ENCODE assay signal across 21 mouse cellular contexts in genomic region chr4:108883815-108884214, GRCm38 (mm10). TPM values are rescaled to one million over a fixed set of nuclear protein-coding genes. Genes with fewer than 3 reads are reported as not detected.
A peak's percentile ranks its signal among the peaks of the same experiment; 100 is the strongest.
DNase-seq lines count a peak whose midpoint lies in the region; ATAC-seq and TF ChIP-seq lines count a peak whose summit lies in the region.
"Had no signal": no experiment of that assay in that cellular context is flagged by ENCODE, and none has a peak within 500 bp of the region (broad histone marks: within the 10 kb centered on the region; RNA-seq: fewer than 3 reads in every experiment).

No protein-coding gene starts in this region.

- in situ Hi-C loops in ES-E14 (cut with MboI; ENCODE audit: low sequenced_read_pairs in 2 of 2, unreplicated experiment in 2 of 2): no loop called here

- ATAC-seq in hindbrain, embryonic 14.5 days (ENCODE audit: low FRiP score): no peak
- ATAC-seq in hindbrain, embryonic 16.5 days: no peak

- no peak overlapping the region for H3K4me2 ChIP-seq in hindbrain, embryonic 14.5 days (replicated peaks)
- H3K4me2 ChIP-seq in hindbrain, embryonic 16.5 days (ENCODE audit: low read length): no peak overlapping the region
- H3K4me2 ChIP-seq: embryonic facial prominence, embryonic 13.5 days; heart, embryonic 12.5 days; neural tube, embryonic 13.5 days had no signal

- no peaks in the 10 kb centered on the region for H3K9me3 ChIP-seq in hindbrain, embryonic 14.5 days (ENCODE audit: control insufficient read depth, low read length)
- H3K9me3 ChIP-seq in hindbrain, embryonic 16.5 days (ENCODE audit: control insufficient read depth, low read length): no peaks in the 10 kb centered on the region
- H3K9me3 ChIP-seq in ES-E14 (ENCODE audit: control insufficient read depth, insufficient read depth, low read depth, low read length): no peaks in the 10 kb centered on the region
- H3K9me3 ChIP-seq: embryonic facial prominence, embryonic 13.5 days; forebrain, embryonic 10.5 days; heart, embryonic 12.5 days; neural tube, embryonic 13.5 days had no signal

- no peak for DNase-seq in hindbrain, embryonic 14.5 days (ENCODE audit: low spot score)
- DNase-seq in ES-E14 (ENCODE audit: low read depth, low spot score): peak; percentile 57
- peak; percentile 18 for DNase-seq in brain, adult 2 months (ENCODE audit: low read depth, low spot score)
- DNase-seq in forelimb bud, embryonic 11.5 days (ENCODE audit: low read depth, low spot score): peak; percentile 55
- no peak for DNase-seq in yolk sac, embryonic 10.5 days (ENCODE audit: low spot score)
- no peak for DNase-seq in layer of hippocampus, adult 9-10 months (ENCODE audit: low spot score)
- no peak for DNase-seq in thymus, adult 18-20 months
- DNase-seq: kidney, adult 11 months; kidney, postnatal 10 days; layer of hippocampus, adult 9-11 months; lung, postnatal 10 days; thymus, adult 2 months had no signal

- H3K9ac ChIP-seq in hindbrain, embryonic 14.5 days: no peak overlapping the region
- H3K9ac ChIP-seq in hindbrain, embryonic 16.5 days (ENCODE audit: low read depth, low read length): no peak overlapping the region
- H3K9ac ChIP-seq in ES-E14 (ENCODE audit: insufficient read depth, low read depth, low read length, poor library complexity, severe bottlenecking): no peak overlapping the region
- H3K9ac ChIP-seq: embryonic facial prominence, embryonic 13.5 days; heart, embryonic 12.5 days; liver, embryonic 14.5 days; neural tube, embryonic 13.5 days had no signal

- H3K4me3 ChIP-seq in hindbrain, embryonic 14.5 days (replicated peaks; ENCODE audit: low read length): no peak overlapping the region
- H3K4me3 ChIP-seq in hindbrain, embryonic 16.5 days (ENCODE audit: low read length): no peak overlapping the region
- H3K4me3 ChIP-seq in ES-E14 (ENCODE audit: insufficient read depth in 1 of 2, low read depth in 1 of 2, low read length in 2 of 2, poor library complexity in 1 of 2, severe bottlenecking in 1 of 2): no peak overlapping the region
- H3K4me3 ChIP-seq: embryonic facial prominence, embryonic 13.5 days; forebrain, embryonic 10.5 days; heart, embryonic 12.5 days; neural tube, embryonic 13.5 days had no signal

- no peaks in the 10 kb centered on the region for H3K27me3 ChIP-seq in hindbrain, embryonic 14.5 days (ENCODE audit: control insufficient read depth, insufficient read depth, low read length)
- no peaks in the 10 kb centered on the region for H3K27me3 ChIP-seq in hindbrain, embryonic 16.5 days (replicated peaks; ENCODE audit: control insufficient read depth, insufficient read depth, low read length)
- H3K27me3 ChIP-seq: neural tube, embryonic 13.5 days had no signal

- 50% methylated on average over 12 of the region's 13 CpGs for WGBS in hindbrain, embryonic 14.5 days
- 50% methylated on average over 13 of the region's 13 CpGs for WGBS in hindbrain, embryonic 16.5 days

- H3K36me3 ChIP-seq in hindbrain, embryonic 14.5 days (replicated peaks; ENCODE audit: control insufficient read depth, insufficient read depth): 0 out of 2 replicates have a peak, but pooled peaks cover 3% of the 10 kb centered on the region
- no peaks in the 10 kb centered on the region for H3K36me3 ChIP-seq in hindbrain, embryonic 16.5 days (ENCODE audit: control insufficient read depth, insufficient read depth, low read length)
- no peaks in the 10 kb centered on the region for H3K36me3 ChIP-seq in ES-E14 (ENCODE audit: control insufficient read depth, insufficient read depth, low read length, poor library complexity, severe bottlenecking)
- H3K36me3 ChIP-seq: embryonic facial prominence, embryonic 13.5 days; forebrain, embryonic 10.5 days; heart, embryonic 12.5 days; neural tube, embryonic 13.5 days had no signal

- no peaks in the 10 kb centered on the region for H3K4me1 ChIP-seq in hindbrain, embryonic 14.5 days (replicated peaks; ENCODE audit: control insufficient read depth, insufficient read depth, low read length)
- no peaks in the 10 kb centered on the region; the same call in 1 of the 2 replicates for H3K4me1 ChIP-seq in hindbrain, embryonic 16.5 days (ENCODE audit: control insufficient read depth, insufficient read depth, low read depth, low read length)
- H3K4me1 ChIP-seq in ES-E14 (ENCODE audit: control insufficient read depth in 2 of 2, insufficient read depth in 2 of 2, low read length in 2 of 2, poor library complexity in 1 of 2): peaks cover 0 to 2% of the 10 kb centered on the region in 2 experiments; a peak in 2 of 4 replicates

- H3K27ac ChIP-seq in hindbrain, embryonic 14.5 days: 0 out of 2 replicates have a peak overlapping the region, but pooled peaks have one; percentile 21
- no peak overlapping the region for H3K27ac ChIP-seq in hindbrain, embryonic 16.5 days (ENCODE audit: low read depth, low read length)
- no peak overlapping the region for H3K27ac ChIP-seq in ES-E14 (ENCODE audit: insufficient read depth, low read depth, low read length, poor library complexity, severe bottlenecking)
- H3K27ac ChIP-seq: embryonic facial prominence, embryonic 13.5 days; forebrain, embryonic 10.5 days; liver, embryonic 14.5 days; neural tube, embryonic 13.5 days had no signal

TF ChIP-seq in ES-E14, 5 proteins besides CTCF, POLR2A, EP300 and RAD21:
- TF ChIP-seq CHD2 (IDR thresholded peaks at IDR 0.05; ENCODE audit: low read depth, low read length): no peak

RNA-seq across cellular contexts. Expression of gene Rab3b, which starts 5.0 kb away (rescaled TPM):
- 187 and 200 TPM in 2 replicates for polyA plus RNA-seq in hindbrain, embryonic 14.5 days (2014; fragmentation: Nextera tagmentation; extraction: Ambion mirVana)
- polyA plus RNA-seq in hindbrain, embryonic 16.5 days (2015; fragmentation: Nextera tagmentation; extraction: Ambion mirVana): 217 and 249 TPM in 2 replicates
- 2.3 and 5.1 TPM in 2 replicates for total RNA-seq in ES-E14 (2012; rRNA removed)
- total RNA-seq: hematopoietic stem cell, adult 5-6 weeks; MEL had no signal

RNA-seq across cellular contexts. Expression of gene A730015C16Rik, which starts 35.4 kb away (rescaled TPM):
- 0.87 and 1.2 TPM in 2 replicates for polyA plus RNA-seq in hindbrain, embryonic 14.5 days (2014; fragmentation: Nextera tagmentation; extraction: Ambion mirVana)
- 0.66 and 1.0 TPM in 2 replicates for polyA plus RNA-seq in hindbrain, embryonic 16.5 days (2015; fragmentation: Nextera tagmentation; extraction: Ambion mirVana)
- 2.6 and 3.1 TPM in 2 replicates for total RNA-seq in ES-E14 (2012; rRNA removed)
- total RNA-seq: left cerebral cortex, postnatal 25 days had no signal
- polyA plus RNA-seq: thymus, adult 2 months had no signal

RNA-seq across cellular contexts. Expression of gene Kti12, which starts 36.2 kb away (rescaled TPM):
- polyA plus RNA-seq in hindbrain, embryonic 14.5 days (2014; fragmentation: Nextera tagmentation; extraction: Ambion mirVana): 25.5 and 25.9 TPM in 2 replicates
- 26.1 and 27.7 TPM in 2 replicates for polyA plus RNA-seq in hindbrain, embryonic 16.5 days (2015; fragmentation: Nextera tagmentation; extraction: Ambion mirVana)
- 26.2 and 26.7 TPM in 2 replicates for total RNA-seq in ES-E14 (2012; rRNA removed)

RNA-seq across cellular contexts. Expression of gene Txndc12, which starts 49.4 kb away (rescaled TPM):
- polyA plus RNA-seq in hindbrain, embryonic 14.5 days (2014; fragmentation: Nextera tagmentation; extraction: Ambion mirVana): 73.6 and 77.4 TPM in 2 replicates
- 68.7 and 70.4 TPM in 2 replicates for polyA plus RNA-seq in hindbrain, embryonic 16.5 days (2015; fragmentation: Nextera tagmentation; extraction: Ambion mirVana)
- 65.1 and 91.4 TPM in 2 replicates for total RNA-seq in ES-E14 (2012; rRNA removed)

RNA-seq across cellular contexts. Expression of gene Btf3l4, which starts 50.4 kb away (rescaled TPM):
- polyA plus RNA-seq in hindbrain, embryonic 14.5 days (2014; fragmentation: Nextera tagmentation; extraction: Ambion mirVana): 187 and 191 TPM in 2 replicates
- polyA plus RNA-seq in hindbrain, embryonic 16.5 days (2015; fragmentation: Nextera tagmentation; extraction: Ambion mirVana): 129 and 147 TPM in 2 replicates
- 40.9 and 44.6 TPM in 2 replicates for total RNA-seq in ES-E14 (2012; rRNA removed)

Comparison
In these comparisons a context has a peak if more than half of its experiments do, and no peak if none do; other contexts are left out.
1. DNase-seq: peak in ES-E14 (single experiment), brain, adult 2 months (single experiment) and forelimb bud, embryonic 11.5 days (single experiment); none in hindbrain, embryonic 14.5 days (single experiment), yolk sac, embryonic 10.5 days (single experiment), layer of hippocampus, adult 9-10 months (single experiment) and thymus, adult 18-20 months (0 of 2).